Mouse (Mus musculus) MEL (cell line): Measurements from ENCODE around the gene Susd6. TPM values are rescaled to one million over a fixed set of nuclear protein-coding genes. Genes with fewer than 3 reads are reported as not detected.

Experiments used
- DNase-seq: peaks from one replicate; pipeline ENCODE4 v3.0.0; 2011; ENCODE audit warnings: low read depth, low spot score
- H3K27ac ChIP-seq: 2 replicates; pipeline ENCODE4 v1.5.1; 2012; ENCODE audit warnings: low read depth, mild to moderate bottlenecking, control low read depth, low read length, moderate library complexity; ENCODE audit not compliant: control insufficient read depth
- H3K27me3 ChIP-seq, 2 experiments: fragments of 150-350 bp in 1 of 2; sonication (generic) in 1 of 2; 2 replicates each; pipeline ENCODE4 v1.6.1; 2012; ENCODE audit warnings: low read length in 2 of 2, mild to moderate bottlenecking in 2 of 2, improper control_type of control experiment in 1 of 2, moderate library complexity in 1 of 2; ENCODE audit not compliant: insufficient read depth in 2 of 2, control insufficient read depth in 1 of 2
- H3K36me3 ChIP-seq, 2 experiments: 2 replicates each; pipeline ENCODE4 v1.6.1; 2012 to 2014; ENCODE audit warnings: low read length in 2 of 2, improper control_type of control experiment in 1 of 2, inconsistent platforms in 1 of 2, mild to moderate bottlenecking in 1 of 2; ENCODE audit not compliant: insufficient read depth in 2 of 2, control insufficient read depth in 1 of 2
- H3K4me1 ChIP-seq, 2 experiments: fragments of 150-350 bp in 1 of 2; sonication (generic) in 1 of 2; 2 replicates each; pipeline ENCODE4 v1.6.1; 2012; ENCODE audit warnings: low read length in 2 of 2, improper control_type of control experiment in 1 of 2, mild to moderate bottlenecking in 1 of 2; ENCODE audit not compliant: insufficient read depth in 2 of 2, control insufficient read depth in 1 of 2
- H3K4me3 ChIP-seq, 2 experiments: fragments of 150-350 bp in 1 of 2; sonication (generic) in 1 of 2; 2 replicates each; pipeline ENCODE4 v1.5.1; 2012; ENCODE audit warnings: low read depth in 2 of 2, low read length in 2 of 2, mild to moderate bottlenecking in 2 of 2, moderate library complexity in 2 of 2, control low read depth in 1 of 2, improper control_type of control experiment in 1 of 2; ENCODE audit not compliant: control insufficient read depth in 1 of 2, insufficient read depth in 1 of 2
- H3K79me2 ChIP-seq: 2 replicates; pipeline ENCODE4 v1.6.1; 2012; ENCODE audit warnings: mild to moderate bottlenecking, low read length, moderate library complexity; ENCODE audit not compliant: control insufficient read depth, poor library complexity, insufficient read depth
- H3K9ac ChIP-seq: 2 replicates; pipeline ENCODE4 v1.6.1; 2012; ENCODE audit warnings: low read depth, mild to moderate bottlenecking, control low read depth, low read length, moderate library complexity; ENCODE audit not compliant: control insufficient read depth, poor library complexity, severe bottlenecking
- H3K9me3 ChIP-seq: fragments of 150-350 bp; sonication (generic); replicated peaks from 2 replicates; pipeline ENCODE4 v1.6.1; 2012; ENCODE audit warnings: mild to moderate bottlenecking, low read length, improper control_type of control experiment, moderate library complexity; ENCODE audit not compliant: insufficient read depth
- EP300 ChIP-seq, 2 experiments: IDR thresholded peaks; 2 replicates each; pipeline ENCODE4 v1.6.1; 2011; ENCODE audit warnings: improper control_type of control experiment in 2 of 2, low read length in 2 of 2, low read depth in 1 of 2, mild to moderate bottlenecking in 1 of 2
- ETS1 ChIP-seq: IDR thresholded peaks from 2 replicates; pipeline ENCODE4 v1.6.1; 2012; ENCODE audit warnings: low read depth, mild to moderate bottlenecking, inconsistent platforms, low read length, improper control_type of control experiment, moderate library complexity
- GATA1 ChIP-seq: IDR thresholded peaks from 2 replicates; pipeline ENCODE4 v1.6.1; 2011; ENCODE audit warnings: low read depth, low read length, improper control_type of control experiment
- KAT2A ChIP-seq: conservative IDR thresholded peaks from 2 replicates; pipeline ENCODE4 v1.6.1; 2012; ENCODE audit warnings: low read depth, low read length, improper control_type of control experiment, inconsistent platforms
- MAFK ChIP-seq: IDR thresholded peaks from 2 replicates; pipeline ENCODE4 v1.6.1; 2011; ENCODE audit warnings: low read depth, mild to moderate bottlenecking, low read length, improper control_type of control experiment, borderline replicate concordance
- MAX ChIP-seq: IDR thresholded peaks from 2 replicates; pipeline ENCODE4 v1.6.1; 2011; ENCODE audit warnings: low read length, improper control_type of control experiment
- MXI1 ChIP-seq: IDR thresholded peaks from 2 replicates; pipeline ENCODE4 v1.6.1; 2011; ENCODE audit warnings: mild to moderate bottlenecking, low read depth, low read length, improper control_type of control experiment
- MYB ChIP-seq: IDR thresholded peaks from 2 replicates; pipeline ENCODE4 v1.6.1; 2011; ENCODE audit warnings: mild to moderate bottlenecking, low read depth, low read length, improper control_type of control experiment
- MYC ChIP-seq: IDR thresholded peaks from 2 replicates; pipeline ENCODE4 v1.6.1; 2011; ENCODE audit warnings: low read depth, mild to moderate bottlenecking, low read length, improper control_type of control experiment, moderate library complexity
- RCOR1 ChIP-seq: IDR thresholded peaks from 2 replicates; pipeline ENCODE4 v1.6.1; 2012; ENCODE audit warnings: low read depth, mild to moderate bottlenecking, inconsistent platforms, low read length, improper control_type of control experiment
- SIN3A ChIP-seq: IDR thresholded peaks from 2 replicates; pipeline ENCODE4 v1.6.1; 2012; ENCODE audit warnings: low read length, improper control_type of control experiment, inconsistent platforms
- SMC3 ChIP-seq: IDR thresholded peaks from 2 replicates; pipeline ENCODE4 v1.6.1; 2011; ENCODE audit warnings: low read depth, low read length, improper control_type of control experiment
- TCF12 ChIP-seq: IDR thresholded peaks from 2 replicates; pipeline ENCODE4 v1.6.1; 2014; ENCODE audit warnings: low read depth, mild to moderate bottlenecking, inconsistent platforms, low read length, improper control_type of control experiment, moderate library complexity
- UBTF ChIP-seq: IDR thresholded peaks from 2 replicates; pipeline ENCODE4 v1.6.1; 2012; ENCODE audit warnings: low read depth, mild to moderate bottlenecking, inconsistent platforms, low read length, improper control_type of control experiment, moderate library complexity, borderline replicate concordance; ENCODE audit not compliant: insufficient read depth
- USF2 ChIP-seq, 2 experiments: IDR thresholded peaks; 2 replicates each; pipeline ENCODE4 v1.6.1; 2011 to 2012; ENCODE audit warnings: improper control_type of control experiment in 2 of 2, low read length in 2 of 2, borderline replicate concordance in 1 of 2, inconsistent platforms in 1 of 2, low read depth in 1 of 2, mild to moderate bottlenecking in 1 of 2; ENCODE audit not compliant: insufficient read depth in 1 of 2
- ZNF384 ChIP-seq: IDR thresholded peaks from 2 replicates; pipeline ENCODE4 v1.6.1; 2012; ENCODE audit warnings: low read depth, mild to moderate bottlenecking, inconsistent platforms, low read length, improper control_type of control experiment
- polyA plus RNA-seq, 2 experiments: library from polyadenylated mRNA; stranded (reverse) in 1 of 2; unstranded in 1 of 2; fragments of >175 nt in 1 of 2; fragments of >200 nt in 1 of 2; gene quantifications; 2 replicates each; pipeline versions ENCODE4 v1.2.1 to v1.2.4; 2012; ENCODE audit warnings: low replicate concordance in 2 of 2, low read depth in 1 of 2; ENCODE audit not compliant: insufficient read length in 2 of 2, insufficient read depth in 1 of 2, missing spikeins in 1 of 2
- total RNA-seq: library from RNA; depleted of rRNA; stranded (reverse); fragments of 300-350 nt; gene quantifications from 2 replicates; pipeline ENCODE4 v1.2.3, GENCODE M21; 2012

Susd6 gene
- total and polyA plus RNA-seq, 3 experiments = 12.2 to 22.4 TPM; not detected in 1

- TF ChIP-seq ZNF384 (no peak), MAFK (no peak), MYC (no peak)
- Histone ChIP-seq H3K4me1 (peaks cover 33 to 59% of the 10 kb centered on the region in 2 experiments), H3K27me3 (no peaks in the 10 kb centered on the region), H3K9ac (no peak overlapping the region), H3K79me2 (peaks cover 56% of the 10 kb centered on the region), H3K9me3 (no peaks in the 10 kb centered on the region), H3K36me3 (peaks cover 2 to 69% of the 10 kb centered on the region in 2 experiments; a peak in 3 of 4 replicates), H3K4me3 (no peak overlapping the region), H3K27ac (peak overlapping the region; percentile 35; the same call in 1 of the 2 replicates)
- no peak for DNase-seq
Observed at GRCm38 (mm10) chr12:80803924-80804323, 13.6 kb downstream of the Susd6 start.

- Histone ChIP-seq H3K9ac (0 out of 2 replicates have a peak overlapping the region, but pooled peaks have one; percentile 17), H3K9me3 (no peaks in the 10 kb centered on the region), H3K79me2 (peaks cover 54% of the 10 kb centered on the region), H3K27ac (peak overlapping the region; percentile 83), H3K27me3 (no peaks in the 10 kb centered on the region), H3K36me3 (peaks cover 2 to 76% of the 10 kb centered on the region in 2 experiments; a peak in 3 of 4 replicates), H3K4me3 (peak overlapping the region in 1 of 2 experiments; percentile 30; a peak in 2 of 4 replicates), H3K4me1 (peaks cover 35 to 66% of the 10 kb centered on the region in 2 experiments)
- TF ChIP-seq EP300 (IDR thresholded peaks at IDR 0.05; ENCODE audit: low read depth in 1 of 2, low read length in 2 of 2) (peak; percentile 82 to 92), KAT2A (no peak), USF2 (IDR thresholded peaks at IDR 0.05; ENCODE audit: borderline replicate concordance in 1 of 2, insufficient read depth in 1 of 2, low read depth in 1 of 2, low read length in 2 of 2) (no peak), GATA1 (peak; percentile 85), RCOR1 (peak; percentile 47; the same call in 1 of the 2 replicates), MYB (peak; percentile 83), ETS1 (peak; percentile 49; the same call in 1 of the 2 replicates), SIN3A (peak; percentile 38; the same call in 1 of the 2 replicates), MAX (no peak), MXI1 (peak; percentile 66; the same call in 1 of the 2 replicates), SMC3 (no peak), UBTF (no peak), MYC (0 out of 2 replicates have a peak, but pooled peaks have one; percentile 12), TCF12 (peak; percentile 80; the same call in 1 of the 2 replicates)
- peak; percentile 55 for DNase-seq
Observed at GRCm38 (mm10) chr12:80804861-80805428, 14.6 kb downstream of the Susd6 start.
